Mouse (Mus musculus) bone marrow, adult 2 months (tissue): Measurements from ENCODE around the gene Pcnx.

Experiments
- CTCF ChIP-seq: fragments of 200-500 bp; IDR thresholded peaks from 2 replicates; pipeline ENCODE4 v1.5.1; 2011; ENCODE audit warnings: low read length, control low read depth; ENCODE audit not compliant: control insufficient read depth, insufficient read depth
- POLR2A ChIP-seq: fragments of 200-500 bp; IDR thresholded peaks from 2 replicates; pipeline ENCODE4 v1.6.1; 2011; ENCODE audit warnings: low read depth, mild to moderate bottlenecking, control low read depth, low read length, borderline replicate concordance; ENCODE audit not compliant: control insufficient read depth

GRCm38 (mm10) chr12:81884983-81885382 is 25.2 kb downstream of the Pcnx start:
- no peak for TF ChIP-seq CTCF
- TF ChIP-seq POLR2A, result no peak
